ENCODE assay signal across 15 mouse cellular contexts in genomic region chr5:22584556-22584955, GRCm38 (mm10). TPM values are rescaled to one million over a fixed set of nuclear protein-coding genes. Genes with fewer than 3 reads are reported as not detected.
DNase-seq lines count a peak whose midpoint lies in the region; ATAC-seq and TF ChIP-seq lines count a peak whose summit lies in the region.
"Had no signal": no experiment of that assay in that cellular context is flagged by ENCODE, and none has a peak within 500 bp of the region (broad histone marks: within the 10 kb centered on the region; RNA-seq: fewer than 3 reads in every experiment).

No protein-coding gene starts in this region.

- peak; percentile 45 for TF ChIP-seq CTCF in E14TG2a.4 (conservative IDR thresholded peaks at IDR 0.05; ENCODE audit: low read length)

- peak; percentile 1 for DNase-seq in embryonic facial prominence, embryonic 11.5 days (ENCODE audit: low spot score)
- no peak for DNase-seq in embryonic facial prominence, embryonic 10.5 days (ENCODE audit: low spot score)
- DNase-seq in left cerebral cortex, postnatal 4 days, result peak; percentile 6
- no peak for DNase-seq in left cerebral cortex, adult 11 months (ENCODE audit: low spot score)
- DNase-seq in embryo, embryonic 10.5 days (ENCODE audit: low spot score), result peak; percentile 12
- no peak for DNase-seq in layer of hippocampus, postnatal 36 days
- DNase-seq: cerebellum, adult 9-11 months; kidney, postnatal 10 days; lung, adult 2 months; thymus, postnatal 14 days had no signal

- no peaks in the 10 kb centered on the region for H3K36me3 ChIP-seq in embryonic facial prominence, embryonic 11.5 days (replicated peaks; ENCODE audit: control insufficient read depth, insufficient read depth, low read depth, low read length)
- no peaks in the 10 kb centered on the region for H3K36me3 ChIP-seq in embryonic facial prominence, embryonic 10.5 days (replicated peaks)
- no peaks in the 10 kb centered on the region for H3K36me3 ChIP-seq in E14TG2a.4 (ENCODE audit: insufficient read depth, low read length)
- H3K36me3 ChIP-seq: hindbrain, embryonic 15.5 days had no signal

- no peaks in the 10 kb centered on the region for H3K27me3 ChIP-seq in embryonic facial prominence, embryonic 11.5 days (ENCODE audit: control insufficient read depth, insufficient read depth, low read length)
- H3K27me3 ChIP-seq in embryonic facial prominence, embryonic 10.5 days (replicated peaks; ENCODE audit: low read depth, poor library complexity, severe bottlenecking), result no peaks in the 10 kb centered on the region
- H3K27me3 ChIP-seq in E14TG2a.4 (ENCODE audit: insufficient read depth, low read length), result no peaks in the 10 kb centered on the region
- H3K27me3 ChIP-seq: hindbrain, embryonic 15.5 days had no signal

- H3K4me2 ChIP-seq in embryonic facial prominence, embryonic 11.5 days (ENCODE audit: low read depth, low read length), result no peak overlapping the region
- H3K4me2 ChIP-seq: heart, embryonic 11.5 days; hindbrain, embryonic 15.5 days had no signal

- WGBS in embryonic facial prominence, embryonic 11.5 days, result 53% methylated on average over 2 of the region's 2 CpGs
- 50% methylated on average over 2 of the region's 2 CpGs for WGBS in embryonic facial prominence, embryonic 10.5 days

- ATAC-seq in embryonic facial prominence, embryonic 11.5 days (replicated peaks; ENCODE audit: insufficient number of reproducible peaks, low FRiP score, low TSS enrichment, low read depth), result no peak
- ATAC-seq in erythroid progenitor cell, adult 5-6 weeks (replicated peaks; ENCODE audit: low FRiP score, poor library complexity, severe bottlenecking), result no peak

- no peak overlapping the region for H3K27ac ChIP-seq in embryonic facial prominence, embryonic 11.5 days (replicated peaks; ENCODE audit: low read depth, low read length)
- H3K27ac ChIP-seq in embryonic facial prominence, embryonic 10.5 days (replicated peaks), result no peak overlapping the region
- H3K27ac ChIP-seq: hindbrain, embryonic 15.5 days had no signal

- intact Hi-C loops in left cerebral cortex, postnatal 4 days (cut with DNase I), result loop anchor here (10.0 kb wide), 1 partner anchor 700 kb away; no protein-coding TSS in a partner anchor

- H3K9ac ChIP-seq in embryonic facial prominence, embryonic 11.5 days (replicated peaks; ENCODE audit: low read length), result no peak overlapping the region
- H3K9ac ChIP-seq: hindbrain, embryonic 15.5 days had no signal

- no peaks in the 10 kb centered on the region for H3K9me3 ChIP-seq in embryonic facial prominence, embryonic 11.5 days (replicated peaks; ENCODE audit: control insufficient read depth, low read length)
- no peaks in the 10 kb centered on the region for H3K9me3 ChIP-seq in embryonic facial prominence, embryonic 10.5 days
- H3K9me3 ChIP-seq in E14TG2a.4 (ENCODE audit: low read length), result no peaks in the 10 kb centered on the region
- H3K9me3 ChIP-seq: hindbrain, embryonic 15.5 days had no signal

- H3K4me1 ChIP-seq in embryonic facial prominence, embryonic 11.5 days (ENCODE audit: control insufficient read depth, insufficient read depth, low read length), result no peaks in the 10 kb centered on the region
- no peaks in the 10 kb centered on the region for H3K4me1 ChIP-seq in embryonic facial prominence, embryonic 10.5 days
- H3K4me1 ChIP-seq in E14TG2a.4 (replicated peaks; ENCODE audit: low read depth, low read length), result peaks cover 8% of the 10 kb centered on the region; the same call in 1 of the 2 replicates
- H3K4me1 ChIP-seq: hindbrain, embryonic 15.5 days had no signal

- H3K4me3 ChIP-seq in embryonic facial prominence, embryonic 11.5 days (ENCODE audit: low read depth, low read length), result no peak overlapping the region
- no peak overlapping the region for H3K4me3 ChIP-seq in embryonic facial prominence, embryonic 10.5 days
- no peak overlapping the region for H3K4me3 ChIP-seq in E14TG2a.4 (replicated peaks; ENCODE audit: low read length)
- H3K4me3 ChIP-seq: erythroblast, embryonic 14.5 days; hindbrain, embryonic 15.5 days had no signal

RNA-seq across cellular contexts. Expression of gene Orc5, which starts 34.3 kb away (rescaled TPM):
- polyA plus RNA-seq in embryonic facial prominence, embryonic 11.5 days (2014; fragmentation: Nextera tagmentation; extraction: Ambion mirVana), result 59.9 and 60.2 TPM in 2 replicates
- 50.1 and 50.7 TPM in 2 replicates for polyA plus RNA-seq in embryonic facial prominence, embryonic 10.5 days (2016; fragmentation: Nextera tagmentation; extraction: Ambion mirVana)
- 10 to 100 TPM; 22.7 to 24.4 TPM for total RNA-seq in left cerebral cortex, postnatal 4 days (2021)
- total RNA-seq in erythroid progenitor cell, adult 5-6 weeks (2015; ENCODE audit: low replicate concordance), result 37.1 and 53.2 TPM in 2 replicates
- total RNA-seq in erythroid progenitor cell, adult 5-6 weeks (2017; ENCODE audit: low replicate concordance), result 34.3 and 42.7 TPM in 2 replicates
- total RNA-seq in layer of hippocampus, postnatal 36 days (2021), result 10 to 100 TPM; 19.7 to 20.8 TPM

Comparison
In these comparisons a context has a peak if more than half of its experiments do, and no peak if none do; other contexts are left out.
1. DNase-seq: peak in embryonic facial prominence, embryonic 11.5 days (single experiment), left cerebral cortex, postnatal 4 days (single experiment) and embryo, embryonic 10.5 days (single experiment); none in embryonic facial prominence, embryonic 10.5 days (single experiment), left cerebral cortex, adult 11 months (single experiment) and layer of hippocampus, postnatal 36 days (0 of 2).